Mouse (Mus musculus) liver, postnatal 0 days (tissue): Measurements from ENCODE around the gene Ddx28.

Experiments
- CTCF ChIP-seq: sonication (generic); IDR thresholded peaks from 2 replicates; pipeline ENCODE4 v1.5.1; 2016; ENCODE audit warnings: antibody characterized with exemption, low read depth
- EP300 ChIP-seq: IDR thresholded peaks from 2 replicates; pipeline ENCODE4 v1.6.1; 2016; ENCODE audit warnings: antibody characterized with exemption, low read depth, mild to moderate bottlenecking

GRCm38 (mm10) chr8:106055038-106055437 lies 43.4 kb upstream of the Ddx28 start:
- TF ChIP-seq CTCF (no peak), EP300 (no peak)
